Mouse (Mus musculus) mature B cell (primary cell): Measurements from ENCODE around the gene Fam3c.

Source experiments
- in situ Hi-C: fragments of 300-500 bp; cut with MboI; formaldehyde crosslinking; loops from 2 replicates; pipeline ENCODE4 v1.14.3; 2019

Fam3c gene

GRCm38 (mm10) chr6:22354031-22354430 lies 2.0 kb downstream of the Fam3c start:
- in situ Hi-C loops: no loop called here

- in situ Hi-C loops: no loop called here
Measured at GRCm38 (mm10) chr6:22351551-22351950, 4.5 kb downstream of the Fam3c start.

- in situ Hi-C loops: no loop called here
Measured at GRCm38 (mm10) chr6:22350239-22350571, 5.8 kb downstream of the Fam3c start.

GRCm38 (mm10) chr6:22349531-22350238 lies 6.4 kb downstream of the Fam3c start:
- in situ Hi-C loops: no loop called here

GRCm38 (mm10) chr6:22348975-22349374 lies 7.1 kb downstream of the Fam3c start:
- in situ Hi-C loops: no loop called here

- in situ Hi-C loops: no loop called here
Measured at GRCm38 (mm10) chr6:22348130-22348529, 7.9 kb downstream of the Fam3c start.

GRCm38 (mm10) chr6:22347132-22347902 lies 8.7 kb downstream of the Fam3c start:
- in situ Hi-C loops: no loop called here

- in situ Hi-C loops: no loop called here
Measured at GRCm38 (mm10) chr6:22344443-22344842, 11.6 kb downstream of the Fam3c start.

- in situ Hi-C loops: no loop called here
Measured at GRCm38 (mm10) chr6:22343706-22344105, 12.3 kb downstream of the Fam3c start.

GRCm38 (mm10) chr6:22343292-22343691 lies 12.8 kb downstream of the Fam3c start:
- in situ Hi-C loops: no loop called here

- in situ Hi-C loops: no loop called here
Measured at GRCm38 (mm10) chr6:22340779-22341178, 15.3 kb downstream of the Fam3c start.

GRCm38 (mm10) chr6:22339763-22340542 lies 16.1 kb downstream of the Fam3c start:
- in situ Hi-C loops: no loop called here

- in situ Hi-C loops: no loop called here
Measured at GRCm38 (mm10) chr6:22332548-22332947, 23.5 kb downstream of the Fam3c start.

GRCm38 (mm10) chr6:22330169-22330960 lies 25.7 kb downstream of the Fam3c start:
- in situ Hi-C loops: no loop called here

- in situ Hi-C loops: loop anchor here (5.0 kb wide), 1 partner anchor 164 kb away; no protein-coding TSS in a partner anchor
Measured at GRCm38 (mm10) chr6:22327931-22328330, 28.1 kb downstream of the Fam3c start.

GRCm38 (mm10) chr6:22327091-22327490 lies 29.0 kb downstream of the Fam3c start:
- in situ Hi-C loops: loop anchor here (5.0 kb wide), 1 partner anchor 165 kb away; no protein-coding TSS in a partner anchor

- in situ Hi-C loops: loop anchor here (5.0 kb wide), 1 partner anchor 166 kb away; no protein-coding TSS in a partner anchor
Measured at GRCm38 (mm10) chr6:22326289-22326688, 29.8 kb downstream of the Fam3c start.

GRCm38 (mm10) chr6:22325364-22326072 lies 30.5 kb downstream of the Fam3c start:
- in situ Hi-C loops: loop anchor here (5.0 kb wide), 1 partner anchor 167 kb away; no protein-coding TSS in a partner anchor

- in situ Hi-C loops: no loop called here
Measured at GRCm38 (mm10) chr6:22298059-22298458, 58.0 kb downstream of the Fam3c start.

- in situ Hi-C loops: no loop called here
Measured at GRCm38 (mm10) chr6:22297028-22297427, 59.0 kb downstream of the Fam3c start.

GRCm38 (mm10) chr6:22293922-22294321 lies 62.1 kb downstream of the Fam3c start:
- in situ Hi-C loops: no loop called here
